Mouse (Mus musculus) embryo, embryonic 11.5 days (tissue): Measurements from ENCODE around the gene Cdk9.

ENCODE experiments used
- DNase-seq: peaks from one replicate; pipeline ENCODE4 v3.0.0-alpha.2; 2012; ENCODE audit warnings: low read depth, low spot score

The Cdk9 gene

DNA sequence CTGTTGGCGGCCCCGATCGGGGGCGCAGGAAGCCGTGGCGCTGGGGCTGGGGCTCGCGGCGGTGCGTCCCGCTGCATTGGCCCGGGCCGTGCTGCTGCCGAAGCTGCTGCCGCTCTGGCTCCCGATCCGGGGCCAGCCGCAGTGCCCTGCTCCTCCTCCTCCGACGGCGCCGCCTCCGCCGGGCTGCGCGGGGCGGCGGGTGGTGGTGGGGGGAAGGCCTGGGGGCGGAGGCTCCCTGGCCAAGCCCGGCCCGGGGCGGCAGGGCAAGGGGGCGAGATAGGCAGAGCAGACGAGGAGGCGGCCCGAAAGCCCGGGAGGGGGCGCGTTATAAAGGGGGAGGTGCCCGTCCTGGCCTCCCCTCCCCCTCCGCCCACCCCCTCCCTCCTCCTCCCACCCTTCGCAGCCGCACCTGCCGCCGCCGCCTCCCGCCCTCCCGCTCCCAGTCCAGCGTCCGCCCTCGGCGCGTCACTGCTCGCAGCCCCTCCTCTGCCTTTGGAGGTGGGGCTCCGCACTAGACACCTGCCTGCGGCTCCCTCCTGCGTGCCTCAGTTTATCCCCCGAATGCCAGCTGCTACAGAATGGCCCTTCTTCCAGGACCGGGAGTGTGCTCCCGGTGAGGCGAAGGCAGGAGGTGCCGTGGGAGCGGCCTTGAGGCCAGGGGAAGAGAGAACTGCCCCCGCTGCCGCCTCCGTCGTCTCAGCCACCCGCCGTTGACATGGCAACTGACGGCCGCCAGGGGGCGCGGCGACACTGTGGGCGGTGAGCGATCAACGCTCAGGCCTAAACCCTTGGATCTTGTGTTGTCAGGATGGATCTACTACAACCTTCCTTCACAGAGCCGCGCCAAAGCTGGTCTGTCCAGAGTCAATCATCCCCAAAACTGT lies at the start of gene Cdk9:
TSS of gene Cdk9 (minus strand) at position 143 of the 884 bp plus-strand sequence.
- peak; percentile 85 for DNase-seq

- no peak for DNase-seq
These were observed 49.0 kb upstream of the Cdk9 start for GRCm38 (mm10) chr2:32761859-32762258.

DNA sequence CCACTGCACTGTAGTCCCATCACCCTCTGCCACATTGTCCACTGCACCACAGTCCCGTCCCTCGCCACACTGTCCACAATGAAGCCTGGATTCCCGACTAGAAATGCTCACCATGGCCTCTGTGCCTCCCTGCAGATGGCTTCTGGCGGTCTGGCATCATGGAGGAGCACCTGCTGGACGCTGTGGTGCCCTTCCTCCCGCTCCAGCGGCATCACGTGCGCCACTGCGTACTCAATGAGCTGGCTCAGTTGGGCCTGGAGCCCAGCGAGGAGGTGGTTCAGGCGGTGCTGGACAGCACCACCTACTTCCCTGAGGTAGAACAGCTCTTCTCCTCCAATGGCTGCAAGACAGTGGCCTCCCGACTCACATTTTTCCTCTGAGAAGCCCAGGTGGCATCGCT lies 48.5 kb upstream of the Cdk9 start:
- DNase-seq = no peak

DNA sequence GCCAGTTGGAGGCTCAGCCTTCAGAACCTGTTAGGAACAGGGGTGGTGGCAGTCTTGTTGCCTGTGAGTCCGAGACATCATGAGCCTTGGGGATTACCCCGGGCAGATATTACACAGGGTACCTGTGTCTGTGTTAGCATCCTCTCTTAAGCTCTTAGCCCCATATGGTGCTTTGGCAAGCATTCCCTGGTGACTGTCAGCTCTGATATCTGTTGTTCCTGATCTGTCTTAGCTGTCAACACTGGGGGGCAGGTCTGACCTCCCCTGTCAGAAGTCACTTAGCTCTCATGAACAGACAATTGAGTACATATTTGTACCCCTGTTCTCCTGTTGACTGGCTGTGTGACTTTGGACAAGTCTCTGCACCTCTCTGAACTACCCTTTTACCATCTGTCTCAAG lies 46.1 kb upstream of the Cdk9 start:
- no peak for DNase-seq

- no peak for DNase-seq
These were observed 45.6 kb upstream of the Cdk9 start for GRCm38 (mm10) chr2:32758503-32758902.

- DNase-seq = peak; percentile 94
These were observed 44.4 kb upstream of the Cdk9 start, which contains the start of gene Tor2a for GRCm38 (mm10) chr2:32757056-32757845. Gene Tor2a, plus strand, starts transcription at chr2:32757234.

DNA sequence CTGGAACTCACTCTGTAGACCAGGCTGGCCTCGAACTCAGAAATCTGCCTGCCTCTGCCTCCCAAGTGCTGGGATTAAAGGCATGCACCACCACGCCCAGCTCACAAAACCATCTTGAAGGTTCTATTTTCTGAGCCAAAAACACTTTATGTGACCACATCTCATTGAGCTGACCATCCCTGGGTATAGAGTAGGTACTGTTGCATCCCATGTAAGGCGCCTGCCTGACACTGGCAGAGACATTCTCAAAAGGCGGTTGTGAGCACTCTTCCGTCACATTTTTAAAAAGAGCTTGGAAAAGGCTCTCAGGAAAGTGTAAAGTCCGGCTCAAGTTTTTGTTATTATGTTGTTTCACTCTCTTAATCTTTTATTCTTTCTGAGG lies 43.8 kb upstream of the Cdk9 start:
- DNase-seq = no peak

DNA sequence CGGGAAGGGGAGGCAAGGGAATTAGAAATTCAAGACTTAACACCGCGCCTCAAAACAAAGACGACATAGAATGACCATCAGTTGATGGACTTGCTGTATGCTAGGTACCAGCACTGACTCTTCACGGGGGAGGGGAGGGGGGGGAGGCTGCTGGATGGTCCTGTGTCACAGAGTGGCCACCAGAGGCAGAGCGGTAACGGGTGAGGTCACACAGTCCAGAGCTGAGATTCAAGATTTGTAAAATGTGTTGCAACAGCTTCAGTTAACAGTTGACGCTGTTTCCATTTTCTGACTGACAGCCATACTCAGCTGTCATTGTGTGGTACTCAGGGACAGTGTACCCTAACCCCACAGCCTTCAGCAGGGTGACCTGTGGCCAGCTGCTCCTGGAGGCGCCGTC lies 39.3 kb upstream of the Cdk9 start:
- DNase-seq = no peak

DNA sequence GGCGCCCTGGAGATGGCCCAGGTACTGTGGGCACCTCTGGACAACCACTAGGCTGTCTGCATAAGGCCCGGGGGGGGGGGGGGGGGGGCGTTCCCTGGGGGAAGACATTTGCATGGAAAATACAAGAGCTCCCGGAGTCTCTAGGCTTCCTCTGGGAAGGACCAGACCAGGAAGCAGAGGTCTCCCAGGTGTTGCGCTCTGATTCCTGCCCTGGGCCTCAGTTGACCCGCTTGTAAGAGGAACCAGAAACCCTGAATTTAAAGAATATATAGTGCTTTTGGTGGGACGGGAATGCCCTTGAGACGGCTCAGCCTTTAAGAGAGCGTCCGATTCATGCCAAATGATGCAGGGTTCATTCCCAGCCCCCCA lies 38.8 kb upstream of the Cdk9 start:
- no peak for DNase-seq

DNA sequence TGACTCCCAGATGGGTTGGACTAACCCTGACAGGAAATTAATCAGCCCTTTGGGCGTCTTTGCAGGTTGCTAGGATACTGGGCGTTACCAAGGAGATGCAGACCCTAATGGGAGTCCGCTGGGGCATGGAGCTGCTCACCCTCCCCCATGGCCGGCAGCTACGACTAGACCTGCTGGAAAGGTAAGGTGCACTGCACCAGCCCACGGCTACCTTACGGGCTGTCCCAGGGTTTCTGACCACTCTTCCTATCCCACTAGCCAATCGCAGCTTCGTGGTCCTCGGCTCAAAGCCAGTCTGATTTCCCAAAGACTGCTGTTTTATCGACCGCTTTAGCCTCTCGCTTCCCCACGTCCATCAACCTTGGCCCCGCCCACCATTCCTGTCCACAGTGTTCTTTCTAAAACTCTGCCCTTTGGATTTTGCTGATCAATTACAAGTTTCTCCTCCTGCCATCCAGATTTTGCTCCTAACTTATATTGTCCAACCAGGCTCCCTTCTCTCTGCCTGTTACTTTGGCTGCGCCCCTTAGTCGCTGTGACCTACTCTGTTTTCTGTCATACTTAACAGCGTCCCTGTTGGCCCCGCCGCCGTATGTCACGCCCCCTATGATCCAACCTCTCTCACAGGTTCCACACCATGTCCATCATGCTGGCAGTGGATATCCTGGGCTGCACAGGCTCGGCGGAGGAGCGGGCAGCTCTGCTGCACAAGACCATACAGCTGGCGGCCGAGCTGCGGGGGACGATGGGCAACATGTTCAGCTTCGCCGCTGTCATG lies 38.2 kb upstream of the Cdk9 start:
- peak; percentile 59 for DNase-seq

DNA sequence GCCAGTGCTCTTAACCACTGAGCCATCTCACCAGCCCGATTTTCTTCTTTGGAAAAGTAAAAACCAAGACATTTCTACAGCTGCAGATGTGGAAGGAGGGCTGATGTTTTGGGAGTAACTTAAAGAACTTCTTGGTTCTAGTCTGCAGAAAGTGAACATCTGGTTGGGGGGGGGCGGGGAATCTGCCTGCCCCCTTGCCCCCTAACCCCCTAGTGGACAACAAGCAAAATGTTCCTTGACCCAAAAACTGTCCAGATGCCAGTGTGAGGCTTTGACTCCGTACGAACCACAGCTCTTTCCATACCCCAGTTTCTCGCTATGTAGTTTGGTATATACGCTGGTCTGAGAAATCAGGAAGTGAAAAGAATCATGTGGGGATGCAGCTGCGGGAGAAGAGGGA lies 37.3 kb upstream of the Cdk9 start:
- no peak for DNase-seq

GRCm38 (mm10) chr2:32749082-32749481 lies 36.2 kb upstream of the Cdk9 start:
- DNase-seq = no peak

GRCm38 (mm10) chr2:32744272-32744982 lies 31.6 kb upstream of the Cdk9 start:
- no peak for DNase-seq

DNA sequence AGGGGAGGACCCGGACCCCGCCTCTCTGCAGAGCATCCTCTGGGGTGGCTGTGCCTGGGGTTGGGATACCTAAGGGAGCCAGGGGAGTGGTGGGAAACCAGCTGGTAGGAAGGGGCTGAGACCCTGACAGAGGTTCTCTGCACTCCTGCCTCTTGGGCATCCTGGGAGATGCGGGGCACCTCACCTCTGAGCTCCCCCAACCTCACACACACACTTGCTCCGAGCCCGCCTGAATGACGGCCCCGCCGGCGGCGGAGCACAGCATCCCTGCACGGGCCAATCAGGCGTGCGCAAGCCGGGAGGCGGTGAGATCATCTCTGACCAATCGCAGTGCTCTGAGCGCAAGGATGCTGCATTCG lies 29.3 kb upstream of the Cdk9 start:
- DNase-seq = no peak

DNA sequence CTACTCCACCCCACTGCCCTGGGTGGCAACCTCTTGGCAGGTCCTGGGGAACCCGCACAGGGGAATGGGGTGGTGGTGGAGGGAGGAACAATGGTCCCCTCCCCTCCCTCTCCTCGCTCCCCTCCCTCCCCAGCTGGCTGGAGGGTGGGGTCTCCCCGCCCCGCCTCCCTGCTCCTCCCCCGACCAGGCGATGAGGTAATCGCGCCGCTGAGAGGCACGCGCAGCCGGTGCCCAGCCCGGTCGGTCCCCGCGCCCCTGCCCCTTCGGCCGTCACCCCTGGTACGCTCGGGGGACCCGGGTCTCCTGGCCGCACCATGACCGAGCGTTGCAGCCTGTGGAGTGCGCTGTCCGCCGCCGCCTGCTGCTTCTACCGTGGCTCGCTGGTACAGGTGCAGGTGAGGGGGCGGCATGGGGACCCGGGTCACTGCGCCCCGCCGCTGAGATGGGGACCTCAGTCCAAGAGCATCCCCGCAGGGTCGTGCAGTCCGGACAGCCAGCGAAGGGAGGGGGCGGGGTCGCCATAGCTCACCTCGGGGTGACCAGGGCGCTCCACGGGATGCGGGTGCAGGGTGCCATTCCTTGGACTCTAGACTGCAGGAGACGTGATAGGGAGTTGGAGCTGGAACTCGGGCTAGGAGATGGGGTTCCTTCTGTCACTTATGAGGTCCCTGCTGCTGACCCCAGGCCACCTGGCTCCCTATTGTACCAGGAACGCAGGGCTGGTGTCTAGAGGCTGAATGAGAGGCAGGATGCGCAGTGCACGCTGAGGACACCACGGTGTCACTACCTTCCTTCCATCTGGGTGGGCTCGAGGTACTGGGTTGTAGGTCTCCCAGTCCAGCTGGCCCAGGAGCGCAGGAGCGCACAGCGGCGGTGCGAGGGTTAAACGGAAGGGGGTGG lies 28.6 kb upstream of the Cdk9 start:
- DNase-seq = no peak

GRCm38 (mm10) chr2:32740916-32741272 lies 28.0 kb upstream of the Cdk9 start, which contains the start of gene 6330409D20Rik:
Gene 6330409D20Rik, minus strand, starts transcription at chr2:32741016.
- no peak for DNase-seq

- DNase-seq = no peak
These were observed 26.4 kb upstream of the Cdk9 start for GRCm38 (mm10) chr2:32739311-32739710.

GRCm38 (mm10) chr2:32737008-32737407 lies 24.1 kb upstream of the Cdk9 start:
- no peak for DNase-seq

GRCm38 (mm10) chr2:32736306-32736829 lies 23.5 kb upstream of the Cdk9 start:
- no peak for DNase-seq

DNA sequence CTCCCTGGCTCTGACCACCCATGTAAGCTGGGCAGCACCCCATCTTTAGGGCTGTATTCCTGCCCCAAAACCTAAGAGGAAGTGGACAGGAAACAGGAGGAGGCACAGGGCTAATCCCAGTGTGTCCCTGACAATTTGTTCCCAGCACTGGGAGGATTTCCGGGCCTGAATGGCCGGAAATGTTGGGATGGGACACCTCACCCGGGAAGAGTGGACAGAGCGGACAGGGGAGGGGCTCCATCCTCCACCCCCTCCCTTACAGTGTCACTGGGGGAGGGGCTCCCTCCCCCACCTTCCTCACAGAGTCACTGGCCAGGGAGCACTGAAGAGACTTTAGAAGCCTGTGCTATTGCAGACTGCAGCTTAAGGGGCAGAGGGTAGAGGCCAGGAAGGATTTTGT lies 22.1 kb upstream of the Cdk9 start:
- DNase-seq = no peak
